ENCODE assay signal across 7 mouse cellular contexts in genomic region chr5:113889181-113889906, GRCm38 (mm10). TPM values are rescaled to one million over a fixed set of nuclear protein-coding genes. Genes with fewer than 3 reads are reported as not detected.
A peak's percentile ranks its signal among the peaks of the same experiment; 100 is the strongest.
DNase-seq lines count a peak whose midpoint lies in the region; ATAC-seq lines count a peak whose summit lies in the region.

No protein-coding gene starts in this region.

- H3K9ac ChIP-seq in embryonic facial prominence, embryonic 13.5 days, result peak overlapping the region; percentile 32; the same call in 1 of the 2 replicates
- H3K9ac ChIP-seq in kidney, embryonic 15.5 days, result no peak overlapping the region
- H3K9ac ChIP-seq in midbrain, embryonic 13.5 days (replicated peaks), result 0 out of 2 replicates have a peak overlapping the region, but pooled peaks have one; percentile 28

- H3K9me3 ChIP-seq in embryonic facial prominence, embryonic 13.5 days, result no peaks in the 10 kb centered on the region
- no peaks in the 10 kb centered on the region for H3K9me3 ChIP-seq in heart, embryonic 10.5 days
- H3K9me3 ChIP-seq in kidney, embryonic 15.5 days (replicated peaks), result no peaks in the 10 kb centered on the region
- H3K9me3 ChIP-seq in midbrain, embryonic 13.5 days, result no peaks in the 10 kb centered on the region

- no peaks in the 10 kb centered on the region for H3K27me3 ChIP-seq in embryonic facial prominence, embryonic 13.5 days
- H3K27me3 ChIP-seq in heart, embryonic 10.5 days (ENCODE audit: insufficient read depth, poor library complexity, severe bottlenecking), result no peaks in the 10 kb centered on the region
- no peaks in the 10 kb centered on the region for H3K27me3 ChIP-seq in kidney, embryonic 15.5 days
- H3K27me3 ChIP-seq in midbrain, embryonic 13.5 days, result no peaks in the 10 kb centered on the region

- peaks cover 44% of the 10 kb centered on the region for H3K4me1 ChIP-seq in embryonic facial prominence, embryonic 13.5 days
- H3K4me1 ChIP-seq in heart, embryonic 10.5 days, result peaks cover 76% of the 10 kb centered on the region
- peaks cover 66% of the 10 kb centered on the region for H3K4me1 ChIP-seq in kidney, embryonic 15.5 days
- peaks cover 57% of the 10 kb centered on the region for H3K4me1 ChIP-seq in midbrain, embryonic 13.5 days (replicated peaks)

- 17% methylated on average over 19 of the region's 19 CpGs for WGBS in embryonic facial prominence, embryonic 13.5 days
- 18% methylated on average over 19 of the region's 19 CpGs for WGBS in heart, embryonic 10.5 days
- WGBS in kidney, embryonic 15.5 days, result 26% methylated on average over 19 of the region's 19 CpGs
- 39% methylated on average over 19 of the region's 19 CpGs for WGBS in midbrain, embryonic 13.5 days

- H3K4me3 ChIP-seq in embryonic facial prominence, embryonic 13.5 days, result no peak overlapping the region
- H3K4me3 ChIP-seq in heart, embryonic 10.5 days, result peak overlapping the region; percentile 35; the same call in 1 of the 2 replicates
- H3K4me3 ChIP-seq in kidney, embryonic 15.5 days (replicated peaks), result no peak overlapping the region
- no peak overlapping the region for H3K4me3 ChIP-seq in midbrain, embryonic 13.5 days (replicated peaks)

- H3K27ac ChIP-seq in embryonic facial prominence, embryonic 13.5 days, result peak overlapping the region; percentile 48
- peak overlapping the region; percentile 71 for H3K27ac ChIP-seq in heart, embryonic 10.5 days
- peak overlapping the region; percentile 81 for H3K27ac ChIP-seq in kidney, embryonic 15.5 days
- peak overlapping the region; percentile 70 for H3K27ac ChIP-seq in midbrain, embryonic 13.5 days

- DNase-seq in heart, embryonic 10.5 days (ENCODE audit: low spot score), result no peak
- DNase-seq in natural killer cell, adult 2 months (ENCODE audit: low spot score in 2 of 2), result no peak
- no peak for DNase-seq in cerebellum, adult 9-10 months
- no peak for DNase-seq in adipocyte (ENCODE audit: low spot score)

- peak overlapping the region; percentile 37 for H3K4me2 ChIP-seq in embryonic facial prominence, embryonic 13.5 days
- H3K4me2 ChIP-seq in kidney, embryonic 15.5 days, result 0 out of 2 replicates have a peak overlapping the region, but pooled peaks have one; percentile 7
- H3K4me2 ChIP-seq in midbrain, embryonic 13.5 days (replicated peaks), result peak overlapping the region; percentile 13; the same call in 1 of the 2 replicates

- no peak for ATAC-seq in embryonic facial prominence, embryonic 13.5 days (ENCODE audit: insufficient number of reproducible peaks, insufficient read depth, low FRiP score, low TSS enrichment, low read depth)
- no peak for ATAC-seq in kidney, embryonic 15.5 days (replicated peaks; ENCODE audit: low FRiP score)
- no peak for ATAC-seq in midbrain, embryonic 13.5 days

- no peaks in the 10 kb centered on the region for H3K36me3 ChIP-seq in embryonic facial prominence, embryonic 13.5 days
- 0 out of 2 replicates have a peak, but pooled peaks cover 2% of the 10 kb centered on the region for H3K36me3 ChIP-seq in heart, embryonic 10.5 days
- H3K36me3 ChIP-seq in kidney, embryonic 15.5 days, result no peaks in the 10 kb centered on the region
- H3K36me3 ChIP-seq in midbrain, embryonic 13.5 days, result no peaks in the 10 kb centered on the region

RNA-seq across cellular contexts. Expression of gene Coro1c, which starts 19.2 kb away (rescaled TPM):
- 88.6 and 88.9 TPM in 2 replicates for polyA plus RNA-seq in embryonic facial prominence, embryonic 13.5 days (2015; fragmentation: Nextera tagmentation; extraction: Ambion mirVana)
- polyA plus RNA-seq in heart, embryonic 10.5 days (2016; fragmentation: Nextera tagmentation; extraction: Ambion mirVana), result 163 and 178 TPM in 2 replicates
- 105 and 119 TPM in 2 replicates for polyA plus RNA-seq in kidney, embryonic 15.5 days (2015; fragmentation: Nextera tagmentation; extraction: Ambion mirVana)
- 214 and 215 TPM in 2 replicates for polyA plus RNA-seq in midbrain, embryonic 13.5 days (2015; fragmentation: Nextera tagmentation; extraction: Ambion mirVana)

RNA-seq across cellular contexts. Expression of gene Selplg, which starts 56.9 kb away (rescaled TPM):
- polyA plus RNA-seq in embryonic facial prominence, embryonic 13.5 days (2015; fragmentation: Nextera tagmentation; extraction: Ambion mirVana), result 2.2 and 2.3 TPM in 2 replicates
- polyA plus RNA-seq in heart, embryonic 10.5 days (2016; fragmentation: Nextera tagmentation; extraction: Ambion mirVana), result 0.64 and 1.3 TPM in 2 replicates
- 1.5 and 2.2 TPM in 2 replicates for polyA plus RNA-seq in kidney, embryonic 15.5 days (2015; fragmentation: Nextera tagmentation; extraction: Ambion mirVana)
- 0.98 and 1.2 TPM in 2 replicates for polyA plus RNA-seq in midbrain, embryonic 13.5 days (2015; fragmentation: Nextera tagmentation; extraction: Ambion mirVana)
